Mouse (Mus musculus) CH12.LX (cell line): ENCODE results near the gene Ptchd1.

Source experiments
- CTCF ChIP-seq, 2 experiments: IDR thresholded peaks in 1 of 2; conservative IDR thresholded peaks in 1 of 2; 2 replicates each; pipeline ENCODE4 v1.5.1; 2011 to 2012; ENCODE audit warnings: low read depth in 2 of 2, low read length in 2 of 2, improper control_type of control experiment in 1 of 2, inconsistent platforms in 1 of 2, mild to moderate bottlenecking in 1 of 2, moderate library complexity in 1 of 2
- E2F4 ChIP-seq: IDR thresholded peaks from 2 replicates; pipeline ENCODE4 v1.6.1; 2011; ENCODE audit warnings: low read depth, low read length, improper control_type of control experiment; ENCODE audit not compliant: insufficient replicate concordance
- EP300 ChIP-seq: IDR thresholded peaks from 2 replicates; pipeline ENCODE4 v1.6.1; 2011; ENCODE audit warnings: low read length, improper control_type of control experiment
- HCFC1 ChIP-seq: IDR thresholded peaks from 2 replicates; pipeline ENCODE4 v1.6.1; 2012; ENCODE audit warnings: low read depth, mild to moderate bottlenecking, inconsistent platforms, low read length, improper control_type of control experiment
- JUND ChIP-seq: conservative IDR thresholded peaks from 2 replicates; pipeline ENCODE4 v1.6.1; 2011; ENCODE audit warnings: low read depth, low read length, improper control_type of control experiment
- MAFK ChIP-seq: IDR thresholded peaks from 2 replicates; pipeline ENCODE4 v1.6.1; 2011; ENCODE audit warnings: low read length, improper control_type of control experiment; ENCODE audit not compliant: insufficient replicate concordance
- MAX ChIP-seq: IDR thresholded peaks from 2 replicates; pipeline ENCODE4 v1.6.1; 2011; ENCODE audit warnings: low read length, improper control_type of control experiment
- POLR2A ChIP-seq: IDR thresholded peaks from 2 replicates; pipeline ENCODE4 v1.6.1; 2011; ENCODE audit warnings: low read depth, mild to moderate bottlenecking, improper control_type of control experiment, low read length
- RCOR1 ChIP-seq: conservative IDR thresholded peaks from 2 replicates; pipeline ENCODE4 v1.6.1; 2012; ENCODE audit warnings: low read depth, mild to moderate bottlenecking, inconsistent platforms, low read length, improper control_type of control experiment
- SIN3A ChIP-seq: IDR thresholded peaks from 2 replicates; pipeline ENCODE4 v1.6.1; 2012; ENCODE audit warnings: low read length, improper control_type of control experiment, inconsistent platforms
- ZMIZ1 ChIP-seq: IDR thresholded peaks from 2 replicates; pipeline ENCODE4 v1.6.1; 2012; ENCODE audit warnings: low read depth, mild to moderate bottlenecking, inconsistent platforms, low read length, improper control_type of control experiment

DNA sequence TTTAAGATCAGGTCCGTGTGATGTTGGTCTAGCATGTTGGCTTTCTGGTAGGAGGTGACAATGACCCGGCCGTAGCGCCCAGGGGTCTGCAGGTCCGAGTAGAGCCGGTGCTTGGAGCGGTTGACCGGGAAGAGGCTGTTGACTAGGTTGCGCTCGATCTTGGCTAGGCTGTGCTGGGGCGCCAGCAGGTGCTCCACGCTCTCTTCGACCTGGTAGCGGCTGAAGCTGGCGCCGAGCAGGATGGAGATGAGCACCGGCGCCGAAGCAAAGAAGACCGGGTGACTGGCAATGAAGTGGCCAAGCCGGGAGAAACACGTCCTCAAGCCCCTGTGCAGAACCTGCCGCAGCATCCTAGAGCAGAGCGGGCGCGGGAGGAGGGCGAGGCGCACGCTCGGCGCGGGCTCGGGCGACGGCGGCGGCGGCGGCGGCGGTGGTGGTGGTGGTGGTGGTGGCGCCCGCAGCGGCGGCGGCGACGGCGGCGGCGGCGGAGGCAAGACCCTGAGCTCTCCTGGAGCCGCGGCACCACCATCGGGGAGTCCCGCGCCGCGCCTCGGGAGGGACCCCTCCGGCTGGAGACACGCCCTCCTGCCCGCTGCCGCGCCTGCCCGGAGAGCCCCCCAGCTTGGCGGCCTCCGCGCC, 534 bp downstream of the Ptchd1 start:
- TF ChIP-seq POLR2A (no peak), CTCF (conservative IDR thresholded peaks at IDR 0.05 in 1 of 2, IDR thresholded peaks at IDR 0.05 in 1 of 2; ENCODE audit: low read depth in 2 of 2, low read length in 2 of 2) (no peak), RCOR1 (no peak), SIN3A (no peak), E2F4 (no peak), MAFK (no peak), JUND (no peak), MAX (no peak), EP300 (no peak), HCFC1 (no peak), ZMIZ1 (no peak)
